Mouse (Mus musculus): ENCODE measurements around the gene Tesk2. TPM values are rescaled to one million over a fixed set of nuclear protein-coding genes. Genes with fewer than 3 reads are reported as not detected.
A peak's percentile ranks its signal among the peaks of the same experiment; 100 is the strongest.

Gene Tesk2
- polyA plus RNA-seq, 1 experiment from 2014 or later: 7.5 TPM

- WGBS: 96% methylated on average over 1 of the region's 1 CpGs
- no peak for ATAC-seq (ENCODE audit: insufficient number of reproducible peaks, insufficient read depth, low FRiP score, low read depth)
- Histone ChIP-seq H3K4me3 (ENCODE audit: low read depth, low read length) (no peak overlapping the region), H3K4me1 (ENCODE audit: control insufficient read depth, insufficient read depth, low read length) (peaks cover 5% of the 10 kb centered on the region; the same call in 1 of the 2 replicates), H3K9ac (replicated peaks; ENCODE audit: low read depth, low read length) (no peak overlapping the region), H3K27me3 (ENCODE audit: control insufficient read depth, insufficient read depth, low read length) (no peaks in the 10 kb centered on the region), H3K9me3 (ENCODE audit: control insufficient read depth, low read depth, low read length) (no peaks in the 10 kb centered on the region), H3K4me2 (replicated peaks; ENCODE audit: low read depth, low read length) (no peak overlapping the region), H3K36me3 (ENCODE audit: control insufficient read depth, insufficient read depth, low read length) (no peaks in the 10 kb centered on the region), H3K27ac (ENCODE audit: low read length) (no peak overlapping the region)
Observed at GRCm38 (mm10) chr4:116786587-116786986, 65.8 kb downstream of the Tesk2 start.

GRCm38 (mm10) chr4:116787985-116788760, 67.4 kb downstream of the Tesk2 start:
- 39% methylated on average over 7 of the region's 7 CpGs for WGBS
- H3K9ac ChIP-seq (replicated peaks; ENCODE audit: low read depth, low read length): no peak overlapping the region
- peaks cover 5% of the 10 kb centered on the region; the same call in 1 of the 2 replicates for H3K4me1 ChIP-seq (ENCODE audit: control insufficient read depth, insufficient read depth, low read length)
- H3K4me3 ChIP-seq (ENCODE audit: low read depth, low read length): no peak overlapping the region
- no peak for ATAC-seq (ENCODE audit: insufficient number of reproducible peaks, insufficient read depth, low FRiP score, low read depth)
- no peaks in the 10 kb centered on the region for H3K9me3 ChIP-seq (ENCODE audit: control insufficient read depth, low read depth, low read length)
- H3K27ac ChIP-seq (ENCODE audit: low read length): no peak overlapping the region
- no peak overlapping the region for H3K4me2 ChIP-seq (replicated peaks; ENCODE audit: low read depth, low read length)
- no peaks in the 10 kb centered on the region for H3K36me3 ChIP-seq (ENCODE audit: control insufficient read depth, insufficient read depth, low read length)
- no peaks in the 10 kb centered on the region for H3K27me3 ChIP-seq (ENCODE audit: control insufficient read depth, insufficient read depth, low read length)

- H3K27ac ChIP-seq (ENCODE audit: low read length): no peak overlapping the region
- peaks cover 5% of the 10 kb centered on the region; the same call in 1 of the 2 replicates for H3K4me1 ChIP-seq (ENCODE audit: control insufficient read depth, insufficient read depth, low read length)
- no peaks in the 10 kb centered on the region for H3K27me3 ChIP-seq (ENCODE audit: control insufficient read depth, insufficient read depth, low read length)
- H3K4me2 ChIP-seq (replicated peaks; ENCODE audit: low read depth, low read length): no peak overlapping the region
- no peak for ATAC-seq (ENCODE audit: insufficient number of reproducible peaks, insufficient read depth, low FRiP score, low read depth)
- H3K9ac ChIP-seq (replicated peaks; ENCODE audit: low read depth, low read length): no peak overlapping the region
- 10% methylated on average over 3 of the region's 3 CpGs for WGBS
- H3K4me3 ChIP-seq (ENCODE audit: low read depth, low read length): no peak overlapping the region
- H3K36me3 ChIP-seq (ENCODE audit: control insufficient read depth, insufficient read depth, low read length): no peaks in the 10 kb centered on the region
- H3K9me3 ChIP-seq (ENCODE audit: control insufficient read depth, low read depth, low read length): no peaks in the 10 kb centered on the region
Observed at GRCm38 (mm10) chr4:116788956-116789355, 68.2 kb downstream of the Tesk2 start.

- WGBS: 91% methylated on average over 8 of the region's 8 CpGs
- no peak for ATAC-seq (ENCODE audit: insufficient number of reproducible peaks, insufficient read depth, low FRiP score, low read depth)
- no peak overlapping the region for H3K9ac ChIP-seq (replicated peaks; ENCODE audit: low read depth, low read length)
- H3K27me3 ChIP-seq (ENCODE audit: control insufficient read depth, insufficient read depth, low read length): no peaks in the 10 kb centered on the region
- H3K4me1 ChIP-seq (ENCODE audit: control insufficient read depth, insufficient read depth, low read length): peaks cover 5% of the 10 kb centered on the region; the same call in 1 of the 2 replicates
- H3K36me3 ChIP-seq (ENCODE audit: control insufficient read depth, insufficient read depth, low read length): no peaks in the 10 kb centered on the region
- no peak overlapping the region for H3K4me3 ChIP-seq (ENCODE audit: low read depth, low read length)
- no peaks in the 10 kb centered on the region for H3K9me3 ChIP-seq (ENCODE audit: control insufficient read depth, low read depth, low read length)
- no peak overlapping the region for H3K4me2 ChIP-seq (replicated peaks; ENCODE audit: low read depth, low read length)
- no peak overlapping the region for H3K27ac ChIP-seq (ENCODE audit: low read length)
Observed at GRCm38 (mm10) chr4:116792453-116792852, 71.7 kb downstream of the Tesk2 start.

- Histone ChIP-seq H3K4me1 (ENCODE audit: control insufficient read depth, insufficient read depth, low read length) (no peaks in the 10 kb centered on the region), H3K9me3 (ENCODE audit: control insufficient read depth, low read depth, low read length) (no peaks in the 10 kb centered on the region), H3K4me2 (replicated peaks; ENCODE audit: low read depth, low read length) (no peak overlapping the region), H3K27ac (ENCODE audit: low read length) (no peak overlapping the region), H3K27me3 (ENCODE audit: control insufficient read depth, insufficient read depth, low read length) (no peaks in the 10 kb centered on the region), H3K4me3 (ENCODE audit: low read depth, low read length) (no peak overlapping the region), H3K9ac (replicated peaks; ENCODE audit: low read depth, low read length) (no peak overlapping the region), H3K36me3 (ENCODE audit: control insufficient read depth, insufficient read depth, low read length) (no peaks in the 10 kb centered on the region)
- ATAC-seq (ENCODE audit: insufficient number of reproducible peaks, insufficient read depth, low FRiP score, low read depth): no peak
- 76% methylated on average over 2 of the region's 2 CpGs for WGBS
Observed at GRCm38 (mm10) chr4:116794273-116794672, 73.5 kb downstream of the Tesk2 start.

- no peaks in the 10 kb centered on the region for H3K27me3 ChIP-seq (ENCODE audit: control insufficient read depth, insufficient read depth, low read length)
- no peak overlapping the region for H3K9ac ChIP-seq (replicated peaks; ENCODE audit: low read depth, low read length)
- H3K27ac ChIP-seq (ENCODE audit: low read length): no peak overlapping the region
- no peak overlapping the region for H3K4me2 ChIP-seq (replicated peaks; ENCODE audit: low read depth, low read length)
- no peaks in the 10 kb centered on the region for H3K9me3 ChIP-seq (ENCODE audit: control insufficient read depth, low read depth, low read length)
- no peaks in the 10 kb centered on the region; the same call in 1 of the 2 replicates for H3K36me3 ChIP-seq (ENCODE audit: control insufficient read depth, insufficient read depth, low read length)
- ATAC-seq (ENCODE audit: insufficient number of reproducible peaks, insufficient read depth, low FRiP score, low read depth): no peak
- H3K4me1 ChIP-seq (ENCODE audit: control insufficient read depth, insufficient read depth, low read length): no peaks in the 10 kb centered on the region
- WGBS: 59% methylated on average over 1 of the region's 1 CpGs
- no peak overlapping the region for H3K4me3 ChIP-seq (ENCODE audit: low read depth, low read length)
Observed at GRCm38 (mm10) chr4:116796442-116797110, 75.8 kb downstream of the Tesk2 start.

- WGBS: 44% methylated on average over 5 of the region's 5 CpGs
- no peaks in the 10 kb centered on the region for H3K9me3 ChIP-seq (ENCODE audit: control insufficient read depth, low read depth, low read length)
- no peak overlapping the region for H3K4me3 ChIP-seq (ENCODE audit: low read depth, low read length)
- H3K27ac ChIP-seq (ENCODE audit: low read length): no peak overlapping the region
- H3K9ac ChIP-seq (replicated peaks; ENCODE audit: low read depth, low read length): no peak overlapping the region
- no peaks in the 10 kb centered on the region for H3K27me3 ChIP-seq (ENCODE audit: control insufficient read depth, insufficient read depth, low read length)
- H3K4me1 ChIP-seq (ENCODE audit: control insufficient read depth, insufficient read depth, low read length): no peaks in the 10 kb centered on the region
- ATAC-seq (ENCODE audit: insufficient number of reproducible peaks, insufficient read depth, low FRiP score, low read depth): no peak
- H3K4me2 ChIP-seq (replicated peaks; ENCODE audit: low read depth, low read length): no peak overlapping the region
- peaks cover 22% of the 10 kb centered on the region for H3K36me3 ChIP-seq (ENCODE audit: control insufficient read depth, insufficient read depth, low read length)
Observed at GRCm38 (mm10) chr4:116799901-116800300, 79.2 kb downstream of the Tesk2 start.

GRCm38 (mm10) chr4:116807197-116808129, 86.7 kb downstream of the Tesk2 start, which contains the start of the genes Toe1 and Mutyh:
Gene Toe1, minus strand, starts transcription at chr4:116807640.
Gene Mutyh, plus strand, starts transcription at chr4:116807723.
- Histone ChIP-seq H3K4me2 (replicated peaks; ENCODE audit: low read depth, low read length) (peak within 1 kb of the TSS; percentile 52), H3K4me3 (ENCODE audit: low read depth, low read length) (peak within 1 kb of the TSS; percentile 55), H3K27me3 (ENCODE audit: control insufficient read depth, insufficient read depth, low read length) (no peaks in the 10 kb centered on the region), H3K4me1 (ENCODE audit: control insufficient read depth, insufficient read depth, low read length) (peaks cover 9% of the 10 kb centered on the region), H3K27ac (ENCODE audit: low read length) (peak within 1 kb of the TSS; percentile 49; the same call in 1 of the 2 replicates), H3K9me3 (ENCODE audit: control insufficient read depth, low read depth, low read length) (no peaks in the 10 kb centered on the region), H3K36me3 (ENCODE audit: control insufficient read depth, insufficient read depth, low read length) (peaks cover 25% of the 10 kb centered on the region), H3K9ac (replicated peaks; ENCODE audit: low read depth, low read length) (peak within 1 kb of the TSS; percentile 60)
- ATAC-seq (ENCODE audit: insufficient number of reproducible peaks, insufficient read depth, low FRiP score, low read depth): peak; percentile 99
- under 1% methylated on average over 58 of the region's 58 CpGs for WGBS
